Mouse (Mus musculus) kidney, adult 8-10 months (tissue): ENCODE results near the gene Ctu1.
"Not testable (repeated sequence)": the region's sequence is repeated elsewhere in the genome, so short reads cannot be mapped to it uniquely, and the experiment has no call there.

Experiments
- DNase-seq, 2 experiments: peaks; one replicate each; pipeline ENCODE4 v3.0.0; 2022

The Ctu1 gene

GRCm38 (mm10) chr7:43682511-43682910 lies 10.7 kb downstream of the Ctu1 start:
- not testable (repeated sequence) for DNase-seq

- DNase-seq = no peak
Measured at GRCm38 (mm10) chr7:43685088-43685487, 13.3 kb downstream of the Ctu1 start.

GRCm38 (mm10) chr7:43690118-43690517 lies 18.3 kb downstream of the Ctu1 start, which contains the start of gene Klk14:
TSS of gene Klk14 (plus strand) at chr7:43690418.
- DNase-seq = no peak

GRCm38 (mm10) chr7:43710031-43710430 lies 38.2 kb downstream of the Ctu1 start:
- no peak for DNase-seq

GRCm38 (mm10) chr7:43712267-43712666 lies 40.5 kb downstream of the Ctu1 start, which contains the start of gene Klk13:
TSS of gene Klk13 (plus strand) at chr7:43712567.
- DNase-seq = no peak

GRCm38 (mm10) chr7:43712917-43713316 lies 41.1 kb downstream of the Ctu1 start:
- DNase-seq = no peak

- no peak for DNase-seq
Measured at GRCm38 (mm10) chr7:43713741-43714351, 42.0 kb downstream of the Ctu1 start.
